In the genomic region with DNA sequence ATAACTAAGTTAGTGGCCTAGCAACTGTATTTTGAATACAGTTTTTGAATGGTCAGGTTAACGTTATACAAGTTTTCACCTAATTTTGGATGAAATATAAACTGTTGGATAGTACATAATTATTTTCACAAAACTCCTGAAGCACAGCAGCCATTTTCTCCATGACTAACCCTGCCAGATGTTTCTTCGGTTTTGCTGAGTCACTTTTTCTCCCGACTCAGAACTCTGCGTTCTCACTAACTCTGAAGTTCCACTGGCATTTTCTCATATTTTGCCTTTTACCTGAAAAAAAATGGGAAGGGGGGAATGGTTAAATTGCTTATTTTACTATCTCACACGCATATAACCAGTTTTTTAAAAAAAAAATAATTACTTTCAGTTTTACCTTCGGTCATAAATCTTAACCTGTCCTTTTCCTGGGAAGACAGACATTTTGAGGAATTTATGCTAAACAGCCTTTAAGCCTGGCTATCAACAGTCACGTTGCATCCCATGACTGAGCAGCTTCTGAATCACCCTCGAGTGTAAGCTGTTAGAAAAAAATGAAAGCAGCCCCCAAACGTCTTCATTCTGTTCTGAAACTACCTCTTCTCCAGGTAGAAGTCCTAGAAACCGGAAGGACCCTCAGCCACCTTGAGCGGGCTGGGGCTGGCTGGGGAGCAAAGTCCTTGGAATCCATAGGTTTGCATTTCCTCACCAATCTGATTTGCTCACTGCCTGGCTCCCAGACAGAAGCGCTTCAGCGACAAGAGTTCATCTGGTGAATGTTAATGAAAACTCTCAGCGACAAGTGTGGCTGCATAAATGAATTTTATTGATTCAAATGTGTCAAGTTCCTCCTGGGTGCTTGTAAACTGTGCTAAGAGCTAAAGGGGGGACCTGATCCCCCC, we compare ENCODE assay signal across 12 mouse cellular contexts. TPM values are rescaled to one million over a fixed set of nuclear protein-coding genes. Genes with fewer than 3 reads are reported as not detected.
DNase-seq lines count a peak whose midpoint lies in the region; ATAC-seq and TF ChIP-seq lines count a peak whose summit lies in the region.
"Had no signal": no experiment of that assay in that cellular context is flagged by ENCODE, and none has a peak within 500 bp of the region (broad histone marks: within the 10 kb centered on the region; RNA-seq: fewer than 3 reads in every experiment).

No protein-coding gene starts in this region.

- TF ChIP-seq EP300 in lung, postnatal 0 days (IDR thresholded peaks at IDR 0.05) = no peak
- no peak for TF ChIP-seq EP300 in stomach, postnatal 0 days (optimal IDR thresholded peaks at IDR 0.05)

- 45% methylated on average over 14 of the region's 14 CpGs for WGBS in heart, embryonic 13.5 days
- WGBS in lung, postnatal 0 days = 39% methylated on average over 14 of the region's 14 CpGs
- 32% methylated on average over 14 of the region's 14 CpGs for WGBS in intestine, embryonic 15.5 days
- WGBS in stomach, postnatal 0 days = 39% methylated on average over 14 of the region's 14 CpGs

- peaks cover 13% of the 10 kb centered on the region for H3K27me3 ChIP-seq in heart, embryonic 13.5 days (replicated peaks)
- no peaks in the 10 kb centered on the region for H3K27me3 ChIP-seq in lung, postnatal 0 days (replicated peaks; ENCODE audit: insufficient read depth, low read length)
- peaks cover 8% of the 10 kb centered on the region; the same call in 1 of the 2 replicates for H3K27me3 ChIP-seq in intestine, embryonic 15.5 days (replicated peaks)
- H3K27me3 ChIP-seq in stomach, postnatal 0 days (ENCODE audit: control insufficient read depth, insufficient read depth, low read length) = no peaks in the 10 kb centered on the region

- DNase-seq in heart, postnatal 4 days = no peak
- DNase-seq in lung, postnatal 0 days (ENCODE audit: low spot score) = peak; percentile 41
- DNase-seq in lung, postnatal 14 days = no peak
- DNase-seq in stomach, postnatal 0 days (ENCODE audit: low spot score) = peak; percentile 23
- DNase-seq in urinary bladder, postnatal 10 days (ENCODE audit: low spot score) = no peak
- no peak for DNase-seq in right cerebral cortex, adult 2 months (ENCODE audit: low spot score in 2 of 2)
- DNase-seq: cerebellum, adult 18-20 months had no signal

- no peaks in the 10 kb centered on the region for H3K9me3 ChIP-seq in heart, embryonic 13.5 days
- no peaks in the 10 kb centered on the region for H3K9me3 ChIP-seq in lung, postnatal 0 days (ENCODE audit: low read length)
- no peaks in the 10 kb centered on the region for H3K9me3 ChIP-seq in intestine, embryonic 15.5 days
- H3K9me3 ChIP-seq in stomach, postnatal 0 days (ENCODE audit: control insufficient read depth, low read length) = no peaks in the 10 kb centered on the region

- no peak for ATAC-seq in heart, embryonic 13.5 days (ENCODE audit: extremely low read depth, insufficient number of reproducible peaks, low FRiP score, low TSS enrichment)
- ATAC-seq in lung, postnatal 0 days = no peak
- ATAC-seq in intestine, embryonic 15.5 days = no peak
- ATAC-seq in stomach, postnatal 0 days (ENCODE audit: low FRiP score, low TSS enrichment) = no peak

- peak overlapping the region; percentile 37 for H3K4me2 ChIP-seq in heart, embryonic 13.5 days
- peak overlapping the region; percentile 4; the same call in 1 of the 2 replicates for H3K4me2 ChIP-seq in lung, postnatal 0 days (replicated peaks; ENCODE audit: low read depth, low read length)
- H3K4me2 ChIP-seq in intestine, embryonic 15.5 days (replicated peaks) = peak overlapping the region; percentile 49
- H3K4me2 ChIP-seq in stomach, postnatal 0 days (replicated peaks; ENCODE audit: low read depth) = no peak overlapping the region

- no peak overlapping the region for H3K4me3 ChIP-seq in heart, embryonic 13.5 days
- no peak overlapping the region for H3K4me3 ChIP-seq in lung, postnatal 0 days (ENCODE audit: low read depth, low read length)
- no peak overlapping the region for H3K4me3 ChIP-seq in intestine, embryonic 15.5 days (replicated peaks)
- no peak overlapping the region for H3K4me3 ChIP-seq in stomach, postnatal 0 days (ENCODE audit: low read depth, low read length)

- H3K4me1 ChIP-seq in heart, embryonic 13.5 days = peaks cover 34% of the 10 kb centered on the region
- H3K4me1 ChIP-seq in lung, postnatal 0 days (ENCODE audit: insufficient read depth, low read depth, low read length) = peaks cover 13% of the 10 kb centered on the region; the same call in 1 of the 2 replicates
- H3K4me1 ChIP-seq in intestine, embryonic 15.5 days (replicated peaks) = peaks cover 16% of the 10 kb centered on the region
- no peaks in the 10 kb centered on the region for H3K4me1 ChIP-seq in stomach, postnatal 0 days (replicated peaks; ENCODE audit: control insufficient read depth, insufficient read depth)

- no peaks in the 10 kb centered on the region for H3K36me3 ChIP-seq in heart, embryonic 13.5 days
- no peaks in the 10 kb centered on the region for H3K36me3 ChIP-seq in lung, postnatal 0 days (ENCODE audit: insufficient read depth, low read length)
- no peaks in the 10 kb centered on the region for H3K36me3 ChIP-seq in intestine, embryonic 15.5 days
- no peaks in the 10 kb centered on the region for H3K36me3 ChIP-seq in stomach, postnatal 0 days (ENCODE audit: control insufficient read depth, insufficient read depth, low read length)

- H3K27ac ChIP-seq in heart, embryonic 13.5 days (replicated peaks) = no peak overlapping the region
- no peak overlapping the region for H3K27ac ChIP-seq in lung, postnatal 0 days (ENCODE audit: low read length)
- no peak overlapping the region for H3K27ac ChIP-seq in intestine, embryonic 15.5 days
- no peak overlapping the region for H3K27ac ChIP-seq in stomach, postnatal 0 days (replicated peaks)

- no peak for TF ChIP-seq CTCF in lung, postnatal 0 days (IDR thresholded peaks at IDR 0.05)
- TF ChIP-seq CTCF in stomach, postnatal 0 days (IDR thresholded peaks at IDR 0.05; ENCODE audit: low read depth) = no peak

- 0 out of 2 replicates have a peak overlapping the region, but pooled peaks have one; percentile 20 for H3K9ac ChIP-seq in heart, embryonic 13.5 days
- no peak overlapping the region for H3K9ac ChIP-seq in lung, postnatal 0 days (replicated peaks; ENCODE audit: low read depth)
- H3K9ac ChIP-seq in intestine, embryonic 15.5 days = no peak overlapping the region
- H3K9ac ChIP-seq in stomach, postnatal 0 days (ENCODE audit: low read length) = no peak overlapping the region

RNA-seq across cellular contexts. Expression of gene F3, which starts 2.3 kb away (rescaled TPM):
- polyA plus RNA-seq in heart, embryonic 13.5 days (2015; fragmentation: Nextera tagmentation; extraction: Ambion mirVana) = 6.0 and 7.3 TPM in 2 replicates
- 10 to 100 TPM; 13.4 to 18.1 TPM for total RNA-seq in heart, postnatal 4 days (2021)
- 99.3 and 129 TPM in 2 replicates for polyA plus RNA-seq in lung, postnatal 0 days (2015; fragmentation: Nextera tagmentation; extraction: Ambion mirVana)
- 23.3 and 27.5 TPM in 2 replicates for polyA plus RNA-seq in intestine, embryonic 15.5 days (2015; fragmentation: Nextera tagmentation; extraction: Ambion mirVana)
- polyA plus RNA-seq in stomach, postnatal 0 days (2015; fragmentation: Nextera tagmentation; extraction: Ambion mirVana) = 26.8 and 29.2 TPM in 2 replicates

RNA-seq across cellular contexts. Expression of gene 4930432M17Rik, which starts 50.5 kb away (rescaled TPM):
- polyA plus RNA-seq in heart, embryonic 13.5 days (2015; fragmentation: Nextera tagmentation; extraction: Ambion mirVana) = not detected in 2 replicates
- total RNA-seq in heart, postnatal 4 days (2021) = not detected
- not detected in 2 replicates for polyA plus RNA-seq in lung, postnatal 0 days (2015; fragmentation: Nextera tagmentation; extraction: Ambion mirVana)
- not detected in 2 replicates for polyA plus RNA-seq in intestine, embryonic 15.5 days (2015; fragmentation: Nextera tagmentation; extraction: Ambion mirVana)
- not detected in 2 replicates for polyA plus RNA-seq in stomach, postnatal 0 days (2015; fragmentation: Nextera tagmentation; extraction: Ambion mirVana)
- total RNA-seq: gastrocnemius, adult 8-10 months had no signal
- polyA plus RNA-seq: large intestine, adult 2 months; urinary bladder, adult 2 months had no signal

Comparison
In these comparisons a context has a peak if more than half of its experiments do, and no peak if none do; other contexts are left out.
1. DNase-seq: peak in lung, postnatal 0 days (single experiment) and stomach, postnatal 0 days (single experiment); none in heart, postnatal 4 days (single experiment), lung, postnatal 14 days (single experiment), urinary bladder, postnatal 10 days (single experiment) and right cerebral cortex, adult 2 months (0 of 2).